Mouse (Mus musculus) C2C12 (cell line): Measurements from ENCODE around the gene Bbx.

Experiments
- CEBPB ChIP-seq: IDR thresholded peaks from one replicate; pipeline ENCODE4 v1.6.1; 2011; ENCODE audit warnings: low read depth, mild to moderate bottlenecking, control low read depth, moderate library complexity
- CTCF ChIP-seq: IDR thresholded peaks from one replicate; pipeline ENCODE4 v1.5.1; 2011; ENCODE audit not compliant: control insufficient read depth, insufficient read depth, insufficient read length
- MAX ChIP-seq: IDR thresholded peaks from one replicate; pipeline ENCODE4 v1.6.1; 2011; ENCODE audit warnings: mild to moderate bottlenecking, control low read depth
- MYOG ChIP-seq: IDR thresholded peaks from one replicate; pipeline ENCODE4 v1.6.1; 2011; ENCODE audit not compliant: control insufficient read depth, insufficient read length; ENCODE audit errors: extremely low read depth
- USF1 ChIP-seq: IDR thresholded peaks from one replicate; pipeline ENCODE4 v1.6.1; 2011; ENCODE audit warnings: low read depth, mild to moderate bottlenecking, control low read depth, moderate library complexity

- TF ChIP-seq CTCF (no peak), USF1 (no peak), MYOG (no peak), MAX (no peak), CEBPB (no peak)
Measured at GRCm38 (mm10) chr16:50477628-50478027, 45.4 kb upstream of the Bbx start.
